Mouse (Mus musculus): Measurements from ENCODE around the gene Dennd2a.

Gene Dennd2a

GRCm38 (mm10) chr6:39555648-39555945 lies 2.1 kb downstream of the Dennd2a start:
- no peak for DNase-seq

- DNase-seq: no peak
Observed at GRCm38 (mm10) chr6:39554888-39555647, 2.6 kb downstream of the Dennd2a start.

DNA sequence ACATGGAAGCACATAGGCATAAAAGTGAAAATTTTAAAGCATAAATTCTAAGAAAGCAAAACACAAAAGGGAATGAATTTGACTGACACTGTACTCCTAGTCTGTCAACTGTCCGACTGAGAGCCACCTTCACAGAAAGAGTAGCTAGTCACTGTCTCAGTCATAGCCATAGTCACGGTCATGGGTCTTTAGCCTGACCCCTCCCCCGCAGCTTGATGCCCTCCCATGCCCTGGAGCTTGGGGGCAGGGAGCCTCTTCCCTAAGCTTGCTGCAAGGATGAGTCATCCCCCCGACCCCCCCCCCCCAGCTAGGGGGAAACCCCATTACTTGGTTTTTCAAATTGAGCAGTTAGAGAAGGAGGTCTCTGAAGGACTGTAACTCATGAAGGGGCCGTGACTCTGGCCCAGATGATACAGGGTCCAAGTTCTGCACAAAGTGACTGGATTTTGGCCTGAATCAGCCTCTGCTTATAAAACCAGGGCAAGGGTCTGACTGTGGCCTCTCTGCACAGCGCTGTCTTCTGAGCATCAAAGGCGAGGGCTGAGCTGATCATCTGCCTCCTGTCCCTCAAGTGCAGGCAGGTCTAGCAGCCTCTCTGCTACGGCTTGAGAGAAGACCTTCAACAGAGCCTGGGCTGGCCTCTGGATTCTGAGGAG lies 5.6 kb downstream of the Dennd2a start:
- no peak for DNase-seq

DNA sequence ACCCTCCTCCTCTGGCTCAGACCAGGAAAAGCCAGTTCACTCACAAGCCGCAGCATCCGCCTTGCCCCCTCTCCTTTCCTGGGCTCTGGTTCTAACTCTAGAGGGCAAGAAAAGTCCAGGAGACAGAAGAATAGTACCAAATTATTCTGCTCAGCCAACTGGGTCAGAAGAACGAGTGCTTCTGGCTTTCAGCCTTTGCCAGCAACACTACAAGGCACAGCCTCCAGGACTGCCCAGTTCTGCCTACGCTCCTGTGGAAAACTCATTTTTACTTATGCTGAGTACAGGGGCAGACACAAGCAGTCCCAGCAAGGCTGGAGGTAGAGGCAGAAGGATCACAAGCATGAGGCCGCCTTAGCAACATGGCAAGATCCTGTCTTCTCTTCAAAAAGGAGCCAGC lies 9.6 kb downstream of the Dennd2a start:
- no peak for DNase-seq

DNA sequence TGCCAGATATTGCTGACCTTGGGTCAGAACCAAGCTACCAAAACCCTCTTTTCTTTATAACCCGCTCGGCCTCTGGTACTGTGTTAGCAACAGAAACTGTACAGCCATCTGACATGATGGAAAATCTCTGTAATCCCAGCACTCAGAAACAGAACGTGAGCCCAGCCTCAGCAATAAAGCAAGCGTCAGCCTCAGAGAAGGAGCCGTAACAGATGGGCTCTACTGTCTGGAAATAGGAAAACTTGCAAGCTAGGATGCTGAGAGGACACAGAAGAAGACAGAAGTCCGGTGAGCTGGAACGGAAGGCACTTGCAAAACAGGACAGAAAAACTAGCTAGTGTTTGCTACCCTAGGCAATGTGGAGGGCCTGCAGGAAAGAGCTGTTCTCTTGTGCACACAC lies 12.2 kb downstream of the Dennd2a start:
- no peak for DNase-seq

DNA sequence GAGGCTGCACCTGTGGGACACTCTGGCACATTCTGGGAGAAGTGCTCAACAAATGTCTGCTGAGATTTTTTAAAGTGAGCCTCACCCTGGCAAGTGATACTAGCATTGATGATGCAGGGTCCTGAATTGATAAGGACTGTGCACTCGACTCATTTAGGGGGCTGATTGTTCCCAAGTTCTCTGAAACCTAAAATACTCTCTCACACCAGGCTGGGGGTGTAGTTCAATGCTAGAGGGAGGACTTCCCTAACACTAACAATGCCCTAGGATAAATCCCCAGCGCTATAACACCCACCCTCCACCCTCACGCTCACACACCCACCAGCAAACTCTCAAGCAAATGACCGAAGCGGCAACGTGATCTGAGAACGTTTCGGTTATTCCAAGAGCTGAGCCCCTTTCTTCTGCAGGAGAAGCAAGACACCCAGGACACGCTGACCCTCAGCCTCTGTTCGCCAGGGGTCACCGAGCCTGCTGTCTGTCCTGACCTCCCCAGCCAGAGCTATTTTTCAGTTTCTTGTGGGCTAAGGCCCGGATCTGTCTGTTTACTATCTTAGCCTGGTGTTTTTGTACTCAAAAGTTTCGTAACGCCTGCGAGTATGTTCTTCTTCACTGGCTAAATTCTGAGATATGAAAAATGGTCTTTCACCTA lies 13.8 kb downstream of the Dennd2a start:
- DNase-seq: peak; percentile 46

- DNase-seq: peak; percentile 88
Observed at GRCm38 (mm10) chr6:39542631-39543597, 14.8 kb downstream of the Dennd2a start.

- DNase-seq: no peak
Observed at GRCm38 (mm10) chr6:39540563-39540962, 17.1 kb downstream of the Dennd2a start.

- peak; percentile 84 for DNase-seq
Observed at GRCm38 (mm10) chr6:39539679-39540155, 17.9 kb downstream of the Dennd2a start.

- peak; percentile 44 for DNase-seq
Observed at GRCm38 (mm10) chr6:39538227-39538626, 19.4 kb downstream of the Dennd2a start.

DNA sequence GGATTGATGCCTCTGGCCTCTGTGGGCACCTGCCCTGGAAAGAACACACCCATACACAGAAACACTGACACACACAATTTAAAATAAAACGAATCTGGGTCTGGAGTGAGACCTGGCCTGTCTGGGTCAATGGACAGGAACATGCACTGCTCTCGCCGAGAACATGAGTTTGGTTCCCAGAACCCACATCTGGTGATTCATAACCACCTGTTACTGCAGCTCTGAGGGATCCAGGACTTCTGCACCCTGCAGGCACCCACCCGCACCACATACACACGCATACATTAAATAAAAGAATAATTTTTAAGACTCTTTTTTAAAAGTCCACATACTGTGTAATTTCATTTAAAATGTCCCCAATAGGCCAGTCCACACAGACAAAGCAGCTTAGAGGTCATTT lies 20.4 kb downstream of the Dennd2a start:
- no peak for DNase-seq

DNA sequence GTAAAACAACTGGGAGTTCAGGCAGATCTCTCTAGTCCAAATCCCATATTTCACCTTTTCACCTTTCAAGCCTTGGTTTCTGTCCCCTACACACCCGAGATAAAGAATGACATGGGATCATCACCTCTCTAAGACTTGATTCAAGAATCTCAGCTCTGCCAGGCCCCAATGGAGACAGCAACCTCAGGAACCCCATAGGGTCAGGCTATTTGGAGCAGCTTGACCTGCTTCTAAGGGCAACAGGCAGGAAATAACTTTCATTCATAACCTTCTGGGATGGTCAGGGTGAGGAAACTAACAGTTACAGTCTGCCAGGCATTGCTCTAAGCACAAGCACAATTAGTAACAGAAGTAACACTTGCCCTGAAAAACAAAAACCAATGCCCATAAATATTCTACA lies 21.0 kb downstream of the Dennd2a start:
- no peak for DNase-seq

DNA sequence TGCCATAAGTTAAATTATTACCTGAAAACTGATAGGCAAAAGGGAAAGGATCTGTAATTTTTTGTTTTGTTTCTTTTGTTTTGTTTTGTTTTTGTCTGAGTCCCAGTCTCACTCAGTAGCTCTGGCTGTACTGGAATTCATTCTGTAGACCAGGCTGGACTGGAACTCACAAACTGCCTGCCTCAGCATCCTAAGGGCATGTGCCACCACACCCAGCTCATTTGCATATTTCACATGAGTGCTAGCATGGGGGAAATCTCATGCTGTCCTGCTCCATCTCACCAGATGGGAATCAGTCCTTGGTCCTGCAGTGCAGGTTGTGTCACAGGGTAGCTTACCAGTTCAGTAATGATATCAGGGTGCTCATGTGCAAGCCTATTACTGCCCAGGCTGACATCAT lies 22.7 kb downstream of the Dennd2a start:
- DNase-seq: no peak

- DNase-seq: peak; percentile 82
Observed at GRCm38 (mm10) chr6:39528671-39529535, 28.8 kb downstream of the Dennd2a start.

- no peak for DNase-seq
Observed at GRCm38 (mm10) chr6:39527811-39528210, 29.9 kb downstream of the Dennd2a start.

GRCm38 (mm10) chr6:39527337-39527784 lies 30.3 kb downstream of the Dennd2a start:
- DNase-seq: no peak

GRCm38 (mm10) chr6:39526797-39527196 lies 30.9 kb downstream of the Dennd2a start:
- no peak for DNase-seq

GRCm38 (mm10) chr6:39523161-39523560 lies 34.5 kb downstream of the Dennd2a start:
- no peak for DNase-seq

- no peak for DNase-seq
Observed at GRCm38 (mm10) chr6:39522425-39522824, 35.2 kb downstream of the Dennd2a start.

DNA sequence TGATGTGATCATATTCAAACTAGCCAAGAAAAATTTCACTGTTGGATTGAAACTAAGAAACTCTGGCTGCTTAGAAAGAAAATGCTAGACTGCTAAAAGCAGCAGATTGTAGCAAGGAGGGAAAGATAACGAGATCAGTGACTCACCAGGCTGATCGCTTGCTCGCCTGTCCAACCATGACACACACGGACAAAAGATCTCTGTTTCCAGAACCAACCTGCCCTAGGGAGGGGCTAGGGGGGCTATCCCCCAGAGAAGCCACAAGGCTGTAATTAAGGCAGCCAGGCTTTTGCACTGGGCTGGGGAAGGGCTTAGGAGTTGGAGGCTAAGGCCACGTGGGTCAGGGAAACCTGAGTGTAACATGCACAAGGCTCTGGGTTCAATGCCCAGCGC lies 41.9 kb downstream of the Dennd2a start:
- DNase-seq: no peak

- peak; percentile 48 for DNase-seq
Observed at GRCm38 (mm10) chr6:39515040-39515738, 42.5 kb downstream of the Dennd2a start.
